Mouse (Mus musculus): Measurements from ENCODE around the gene Cpt1c. TPM values are rescaled to one million over a fixed set of nuclear protein-coding genes. Genes with fewer than 3 reads are reported as not detected.

Cpt1c gene
- total RNA-seq (2023; ENCODE audit: inconsistent age) = not detected in 4 replicates

DNA sequence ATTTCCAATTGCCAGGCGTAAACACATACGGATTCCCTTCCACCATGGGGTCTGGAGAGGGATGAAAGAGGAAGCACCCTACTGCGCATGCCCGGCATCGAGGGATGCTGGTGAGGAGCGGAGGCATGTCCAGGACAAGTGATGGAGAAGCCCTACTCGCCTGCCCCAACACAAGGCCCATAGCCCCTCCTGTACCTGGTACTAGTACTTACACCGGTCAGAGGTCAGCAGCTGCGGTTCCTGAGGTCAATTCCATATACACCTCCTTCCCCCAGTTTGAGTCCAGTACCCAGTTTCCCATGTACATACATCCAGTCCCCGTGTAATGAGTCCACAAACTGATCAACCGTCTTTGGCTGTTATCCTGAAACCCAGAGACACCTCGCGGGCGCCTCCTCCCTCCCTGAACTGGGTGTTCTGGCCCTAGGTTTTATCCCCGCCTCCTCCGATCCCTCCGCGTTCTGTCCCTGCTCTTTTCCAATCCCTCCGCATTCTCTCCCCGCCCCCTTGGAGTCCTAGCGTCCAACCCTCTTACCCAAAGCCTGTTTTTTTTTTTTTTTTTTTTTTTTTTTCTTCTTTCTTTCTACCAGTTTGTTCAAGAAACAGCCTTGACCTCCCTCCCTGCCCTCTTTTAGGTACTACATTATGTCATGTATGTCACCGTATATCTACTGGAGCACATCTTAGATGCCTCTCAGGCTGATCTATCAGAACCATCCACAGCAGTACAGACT lies at the start of gene Cpt1c:
Gene Cpt1c (minus strand): TSS at position 469 of the 734 bp plus-strand sequence.

DNA sequence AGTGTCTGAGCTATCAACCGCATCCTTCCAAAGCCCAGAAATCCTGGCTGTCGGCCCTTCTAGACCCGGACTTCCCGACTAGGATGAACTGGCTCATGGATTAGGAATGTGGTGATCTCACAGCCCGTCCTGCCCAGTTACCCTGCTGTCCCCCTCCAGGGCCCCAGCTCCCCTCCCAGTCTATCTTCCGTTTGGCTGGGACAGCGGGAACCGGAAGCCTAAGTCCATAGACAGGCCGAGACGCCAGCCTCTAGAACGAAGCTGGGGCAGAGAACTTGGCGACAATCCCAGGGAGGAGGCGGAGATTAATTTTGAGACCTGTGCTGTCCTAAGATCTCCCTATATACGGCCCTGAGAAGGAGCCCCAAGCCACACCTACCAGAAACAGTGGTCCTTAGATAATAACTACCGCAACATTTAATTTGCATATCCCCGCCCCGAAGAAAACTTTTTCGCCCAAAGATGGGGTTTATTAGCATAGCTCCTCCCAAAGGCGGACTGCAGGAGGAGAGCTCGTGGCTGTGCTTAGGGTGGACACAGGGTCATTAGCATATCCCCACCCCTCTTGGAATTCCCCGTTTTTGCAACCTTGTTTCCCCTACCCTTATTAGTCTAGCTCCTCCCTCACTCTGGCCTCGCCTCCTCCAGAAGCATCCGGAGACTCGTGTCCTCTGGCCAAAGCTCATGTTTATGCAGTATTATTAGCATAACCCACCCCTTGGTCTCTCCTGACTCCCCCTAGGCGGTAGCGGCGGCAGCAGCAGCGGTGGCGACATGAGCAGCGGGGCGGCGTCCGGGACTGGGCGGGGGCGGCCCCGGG lies 42.8 kb upstream of the Cpt1c start, which contains the start of gene Rras:
Gene Rras (plus strand): TSS at position 720 of the 820 bp plus-strand sequence.

DNA sequence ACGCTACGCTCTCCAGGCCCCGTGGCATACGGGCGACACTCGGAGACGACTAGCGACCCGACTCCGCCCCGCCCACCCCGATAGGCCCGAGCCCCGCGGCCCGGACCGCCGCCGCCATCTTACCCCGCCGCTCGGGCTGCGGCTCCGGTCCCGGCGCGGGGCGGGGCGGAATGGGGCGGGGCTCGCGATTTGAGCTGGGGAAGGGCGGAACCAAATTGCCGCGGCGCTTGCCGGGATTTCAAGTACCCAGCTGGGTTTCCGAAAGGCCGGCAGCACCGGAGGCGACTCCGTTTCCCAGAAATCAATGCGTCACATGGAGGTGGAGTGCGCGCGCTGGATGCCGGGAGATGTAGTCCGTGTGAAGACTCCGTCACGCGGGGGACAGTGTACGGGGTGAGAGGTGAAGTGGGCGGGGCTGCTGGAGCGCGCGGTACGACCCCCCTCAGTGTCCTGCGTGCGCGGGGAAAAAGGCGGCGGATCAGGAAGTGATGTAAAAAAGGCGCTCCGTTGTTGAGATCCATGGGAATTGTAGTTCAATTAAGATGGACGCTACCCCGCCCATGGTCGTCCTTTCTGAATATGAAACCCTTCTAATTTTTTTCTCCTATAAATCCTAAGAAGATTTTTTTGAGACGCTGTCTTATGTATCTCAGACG lies 41.4 kb upstream of the Cpt1c start, which contains the start of gene Scaf1:
Gene Scaf1 (minus strand): TSS at position 407 of the 656 bp plus-strand sequence.

DNA sequence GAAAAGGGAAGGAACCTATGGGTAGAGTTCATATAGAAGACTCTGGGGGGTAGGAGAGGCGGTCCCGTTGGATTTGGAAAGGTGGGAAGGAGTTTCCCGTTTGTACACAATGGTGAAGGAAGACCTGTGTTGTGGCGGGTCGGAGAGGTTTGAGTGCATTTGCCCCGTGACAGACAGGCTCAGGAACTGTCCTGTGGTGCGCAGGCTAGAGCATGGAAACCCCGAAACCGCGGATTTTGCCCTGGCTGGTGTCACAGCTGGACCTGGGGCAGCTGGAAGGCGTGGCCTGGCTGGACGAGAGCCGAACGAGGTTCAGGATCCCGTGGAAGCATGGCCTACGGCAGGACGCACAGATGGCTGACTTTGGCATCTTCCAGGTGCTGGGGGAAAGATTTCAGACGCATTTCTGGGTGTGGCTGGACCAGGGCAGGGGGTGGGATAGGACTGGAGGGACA lies 23.9 kb upstream of the Cpt1c start, which contains the start of gene Bcl2l12:
Gene Bcl2l12 (minus strand): TSS at position 212 of the 455 bp plus-strand sequence.

DNA sequence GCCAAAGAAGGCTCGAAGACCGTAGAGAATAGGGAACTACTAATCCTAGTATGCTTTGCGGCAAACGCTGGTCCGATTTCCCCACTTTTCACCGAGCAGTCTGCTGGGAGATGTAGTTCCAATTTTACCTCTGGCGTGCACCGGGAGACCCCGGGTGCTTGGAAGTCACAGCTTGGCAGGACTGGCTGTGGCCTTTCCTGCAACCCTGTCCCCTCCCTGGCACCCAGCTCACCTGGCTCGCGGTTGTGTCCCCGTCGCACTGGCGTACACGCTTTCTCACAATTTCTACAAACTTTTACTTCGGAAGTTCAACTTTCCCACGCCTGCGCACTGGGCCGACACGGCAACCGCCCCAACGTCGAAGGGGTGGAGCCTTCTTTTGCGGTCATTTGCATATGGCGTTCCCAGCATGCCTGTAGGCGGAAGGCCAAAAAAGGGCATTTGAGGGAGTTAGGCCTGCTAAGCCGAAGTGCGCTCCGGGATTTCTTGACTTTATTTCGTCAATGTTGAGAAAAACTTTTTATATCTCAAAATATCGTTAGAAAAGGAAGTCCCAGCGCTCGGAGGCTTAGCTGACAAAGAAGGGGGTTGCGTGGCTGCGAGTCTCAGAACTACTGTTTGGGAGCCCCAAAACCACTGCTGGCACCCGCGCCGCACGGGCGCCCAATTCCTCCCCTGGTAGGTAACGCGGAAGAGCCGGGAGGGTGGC lies 22.7 kb upstream of the Cpt1c start, which contains the start of gene Irf3:
Gene Irf3 (plus strand): TSS at position 418 of the 709 bp plus-strand sequence.

DNA sequence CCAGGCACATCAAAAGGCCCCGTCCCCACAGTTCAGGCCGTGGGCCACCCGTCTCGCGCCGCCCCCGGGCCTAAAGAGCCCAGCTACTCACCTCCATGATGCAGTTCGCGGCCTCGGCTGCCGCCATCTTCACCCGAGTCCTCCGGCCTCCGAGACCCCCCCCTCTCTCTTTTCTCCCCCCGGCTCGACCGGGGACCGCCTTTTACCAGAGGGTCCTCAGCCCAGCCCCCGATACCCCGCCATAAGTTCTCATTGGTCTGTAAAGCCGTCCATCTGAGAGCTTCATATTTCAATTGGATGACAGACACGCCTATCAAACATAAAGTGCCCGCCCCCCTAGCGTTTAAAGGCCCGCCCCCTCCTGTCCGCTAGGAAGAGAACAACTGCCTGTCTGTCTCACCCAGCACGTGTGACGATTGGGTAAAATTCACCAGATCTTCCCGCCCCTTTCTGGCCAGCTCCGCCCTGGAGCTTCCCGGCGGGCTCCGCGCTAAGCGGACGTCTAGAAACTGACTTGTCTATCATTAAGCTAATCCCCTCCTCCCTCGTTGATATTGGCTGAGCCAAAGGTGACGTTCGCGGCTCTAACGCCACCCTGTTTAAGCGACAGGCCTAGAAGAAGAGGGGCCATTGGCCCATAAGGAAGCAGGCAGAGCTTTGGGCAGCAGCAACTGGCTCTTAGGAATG lies 11.7 kb upstream of the Cpt1c start, which contains the start of gene Prmt1:
Gene Prmt1 (minus strand): TSS at position 377 of the 687 bp plus-strand sequence.

DNA sequence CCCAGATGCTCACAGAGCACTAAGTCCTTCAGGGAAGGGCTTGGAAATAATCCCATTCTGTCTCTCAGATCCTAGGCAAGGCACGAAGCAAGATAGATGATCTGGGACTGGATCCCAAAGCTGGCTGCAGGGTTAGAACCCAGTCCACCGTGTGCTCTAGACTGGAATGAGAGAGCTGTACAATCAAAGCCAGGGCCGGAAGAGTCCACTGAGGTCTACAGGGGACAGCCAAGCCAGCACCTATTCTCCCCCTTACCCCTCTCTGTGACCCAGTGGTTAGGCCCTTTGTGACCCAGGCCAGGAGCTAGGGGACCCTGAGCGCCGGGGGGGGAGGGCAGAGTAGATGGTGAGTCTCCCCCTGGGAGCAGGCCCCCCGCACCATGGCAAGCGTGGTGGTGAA lies 31.7 kb downstream of the Cpt1c start, which contains the start of gene Tsks:
Gene Tsks (plus strand): TSS at position 301 of the 400 bp plus-strand sequence.

DNA sequence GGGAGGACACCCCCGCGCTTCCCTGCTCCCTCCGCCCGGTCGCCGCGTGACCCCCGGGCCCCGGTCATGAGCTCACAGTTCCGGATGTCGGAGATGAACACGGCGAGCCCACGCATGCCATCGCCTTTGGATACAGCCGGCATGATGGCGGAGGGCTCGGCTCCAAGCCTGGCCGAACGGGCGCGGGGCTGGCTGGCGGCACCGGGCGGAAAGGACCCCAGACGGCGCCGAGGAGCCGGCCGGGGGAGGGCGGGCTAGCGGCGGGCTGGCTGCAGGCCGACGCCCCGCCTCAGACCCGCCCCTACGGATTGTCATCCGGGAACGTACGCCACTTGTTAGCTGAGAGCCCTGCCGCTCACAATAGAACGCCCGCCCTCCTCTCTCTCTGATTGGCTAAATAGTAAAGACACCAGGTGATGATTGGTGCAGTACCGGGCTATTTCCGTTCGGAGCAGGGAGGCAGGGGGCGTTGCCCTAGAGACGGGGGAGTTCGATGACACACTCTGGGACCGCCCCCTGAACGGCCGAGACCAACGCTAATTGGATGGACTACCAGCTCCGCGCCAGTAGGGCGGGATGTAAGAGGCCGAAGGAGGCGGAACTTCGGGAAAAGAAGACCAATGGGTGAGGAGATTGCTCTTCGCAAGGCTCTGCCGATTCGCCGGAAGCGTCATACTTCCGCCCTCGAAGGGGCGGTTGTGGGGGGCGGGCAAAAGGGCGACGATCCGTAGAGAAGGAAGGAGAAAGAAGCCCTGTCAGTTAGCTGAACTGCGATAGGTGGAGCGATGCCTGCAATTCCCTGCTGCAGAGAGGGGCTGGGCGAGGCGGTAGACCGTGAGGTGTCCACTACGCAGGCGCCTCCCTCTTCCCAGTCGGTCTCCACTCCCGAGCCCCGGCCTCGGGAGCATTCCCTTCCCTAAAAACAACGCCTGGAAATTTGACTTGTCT lies 45.2 kb downstream of the Cpt1c start, which contains the start of gene Ap2a1:
Gene Ap2a1 (minus strand): TSS at position 293 of the 948 bp plus-strand sequence.

Other genes starting within 250 kb of the Cpt1c start
- gene Vrk3, start 226.4 kb downstream of the Cpt1c start, total RNA-seq (2023; ENCODE audit: inconsistent age) = 66.6 to 84.4 TPM (median 73.7 TPM) in 4 replicates
- gene Zfp473, start 223.8 kb downstream of the Cpt1c start, total RNA-seq (2023; ENCODE audit: inconsistent age) = 2.0 to 3.3 TPM (median 2.6 TPM) in 4 replicates
- gene Nup62, start 158.8 kb downstream of the Cpt1c start, total RNA-seq (2023; ENCODE audit: inconsistent age) = 39.5 to 48.7 TPM (median 43.9 TPM) in 4 replicates
- 121 to 140 TPM (median 133 TPM) in 4 replicates for gene Il4i1, start 158.5 kb downstream of the Cpt1c start, total RNA-seq (2023; ENCODE audit: inconsistent age)
- 3.8 to 5.1 TPM (median 4.7 TPM) in 4 replicates for gene Atf5, start 158.2 kb downstream of the Cpt1c start, total RNA-seq (2023; ENCODE audit: inconsistent age)
- gene Akt1s1, start 125.9 kb downstream of the Cpt1c start, total RNA-seq (2023; ENCODE audit: inconsistent age) = 32.9 to 46.4 TPM (median 36.3 TPM) in 4 replicates
- 131 to 155 TPM (median 145 TPM) in 4 replicates for gene Tbc1d17, start 125.8 kb downstream of the Cpt1c start, total RNA-seq (2023; ENCODE audit: inconsistent age)
- gene Pnkp, start 117.7 kb downstream of the Cpt1c start, total RNA-seq (2023; ENCODE audit: inconsistent age) = 63.0 to 75.3 TPM (median 65.8 TPM) in 4 replicates
- gene Ptov1, start 105.1 kb downstream of the Cpt1c start, total RNA-seq (2023; ENCODE audit: inconsistent age) = 12.0 to 16.6 TPM (median 14.8 TPM) in 4 replicates
- 61.5 to 68.3 TPM (median 66.0 TPM) in 4 replicates for gene Med25, start 82.1 kb downstream of the Cpt1c start, total RNA-seq (2023; ENCODE audit: inconsistent age)
- gene Fuz, start 78.8 kb downstream of the Cpt1c start, total RNA-seq (2023; ENCODE audit: inconsistent age) = 27.8 to 31.0 TPM (median 29.5 TPM) in 4 replicates
- 75.4 to 97.5 TPM (median 90.4 TPM) in 4 replicates for gene Ap2a1, start 45.4 kb downstream of the Cpt1c start, total RNA-seq (2023; ENCODE audit: inconsistent age)
- not detected in 4 replicates for gene Tsks, start 31.6 kb downstream of the Cpt1c start, total RNA-seq (2023; ENCODE audit: inconsistent age)
- gene Prmt1, start 11.7 kb upstream of the Cpt1c start, total RNA-seq (2023; ENCODE audit: inconsistent age) = 128 to 149 TPM (median 145 TPM) in 4 replicates
- gene Irf3, start 22.8 kb upstream of the Cpt1c start, total RNA-seq (2023; ENCODE audit: inconsistent age) = 166 to 184 TPM (median 173 TPM) in 4 replicates
- gene Bcl2l12, start 23.9 kb upstream of the Cpt1c start, total RNA-seq (2023; ENCODE audit: inconsistent age) = 28.2 to 38.2 TPM (median 30.9 TPM) in 4 replicates
- 96.2 to 104 TPM (median 99.7 TPM) in 4 replicates for gene Scaf1, start 41.5 kb upstream of the Cpt1c start, total RNA-seq (2023; ENCODE audit: inconsistent age)
- gene Rras, start 43.1 kb upstream of the Cpt1c start, total RNA-seq (2023; ENCODE audit: inconsistent age) = 13.0 to 15.4 TPM (median 14.8 TPM) in 4 replicates
- gene Prr12, start 78.0 kb upstream of the Cpt1c start, total RNA-seq (2023; ENCODE audit: inconsistent age) = 69.6 to 74.4 TPM (median 71.7 TPM) in 4 replicates
- 55.5 to 60.4 TPM (median 57.4 TPM) in 4 replicates for gene Nosip, start 87.6 kb upstream of the Cpt1c start, total RNA-seq (2023; ENCODE audit: inconsistent age)
- gene Prrg2, start 87.8 kb upstream of the Cpt1c start, total RNA-seq (2023; ENCODE audit: inconsistent age) = 3.5 to 5.4 TPM (median 3.8 TPM) in 4 replicates
- gene Rcn3, start 117.4 kb upstream of the Cpt1c start, total RNA-seq (2023; ENCODE audit: inconsistent age) = 2.0 to 5.7 TPM (median 3.9 TPM) in 4 replicates
- gene Fcgrt, start 129.0 kb upstream of the Cpt1c start, total RNA-seq (2023; ENCODE audit: inconsistent age) = 30.4 to 37.3 TPM (median 33.5 TPM) in 4 replicates
- gene Rps11, start 149.6 kb upstream of the Cpt1c start, total RNA-seq (2023; ENCODE audit: inconsistent age) = 2,358 to 2,650 TPM (median 2,499 TPM) in 4 replicates
- 4,140 to 4,660 TPM (median 4,377 TPM) in 4 replicates for gene Rpl13a, start 153.9 kb upstream of the Cpt1c start, total RNA-seq (2023; ENCODE audit: inconsistent age)
- gene Gm45713, start 161.4 kb upstream of the Cpt1c start, total RNA-seq (2023; ENCODE audit: inconsistent age) = 0.87 TPM in 1 of 4 replicates, not detected in the others
- gene Flt3l, start 161.6 kb upstream of the Cpt1c start, total RNA-seq (2023; ENCODE audit: inconsistent age) = 70.7 to 77.9 TPM (median 74.1 TPM) in 4 replicates
- gene Pih1d1, start 179.5 kb upstream of the Cpt1c start, total RNA-seq (2023; ENCODE audit: inconsistent age) = 46.7 to 53.9 TPM (median 51.0 TPM) in 4 replicates
- 100 to 121 TPM (median 116 TPM) in 4 replicates for gene Aldh16a1, start 179.7 kb upstream of the Cpt1c start, total RNA-seq (2023; ENCODE audit: inconsistent age)
- not detected in 4 replicates for gene Slc17a7, start 189.1 kb upstream of the Cpt1c start, total RNA-seq (2023; ENCODE audit: inconsistent age)
- not detected in 4 replicates for gene Gfy, start 204.7 kb upstream of the Cpt1c start, total RNA-seq (2023; ENCODE audit: inconsistent age)
- gene Pth2, start 206.1 kb upstream of the Cpt1c start, total RNA-seq (2023; ENCODE audit: inconsistent age) = not detected in 4 replicates
- gene Ccdc155, start 230.0 kb upstream of the Cpt1c start, total RNA-seq (2023; ENCODE audit: inconsistent age) = 0.54 to 1.1 TPM (median 0.78 TPM) in 4 replicates
- gene Dkkl1, start 237.3 kb upstream of the Cpt1c start, total RNA-seq (2023; ENCODE audit: inconsistent age) = 1.3 to 2.7 TPM (median 2.0 TPM) in 3 of 4 replicates, not detected in the other
- not detected in 4 replicates for gene Tead2, start 240.9 kb upstream of the Cpt1c start, total RNA-seq (2023; ENCODE audit: inconsistent age)

Data from B cell, adult (primary cell).